Mouse (Mus musculus) limb, embryonic 10.5 days (tissue): ENCODE data around the gene Pdcd5. TPM values are rescaled to one million over a fixed set of nuclear protein-coding genes. Genes with fewer than 3 reads are reported as not detected.

Experiments
- DNase-seq: peaks from one replicate; pipeline ENCODE4 v3.0.0-alpha.2; 2017; ENCODE audit warnings: low spot score
- H3K27ac ChIP-seq: fragments of 300-500 bp; sonication (generic); 2 replicates; pipeline ENCODE4 v1.5.1; 2016; ENCODE audit warnings: mild to moderate bottlenecking
- H3K27me3 ChIP-seq: fragments of 300-500 bp; sonication (generic); 2 replicates; pipeline ENCODE4 v1.6.1; 2016; ENCODE audit warnings: low read depth, mild to moderate bottlenecking; ENCODE audit not compliant: poor library complexity, severe bottlenecking
- H3K36me3 ChIP-seq: fragments of 300-500 bp; sonication (generic); 2 replicates; pipeline ENCODE4 v1.6.1; 2016; ENCODE audit warnings: mild to moderate bottlenecking, moderate library complexity
- H3K4me1 ChIP-seq: fragments of 300-500 bp; sonication (generic); 2 replicates; pipeline ENCODE4 v1.6.1; 2016
- H3K4me3 ChIP-seq: fragments of 300-500 bp; sonication (generic); 2 replicates; pipeline ENCODE4 v1.5.1; 2016; ENCODE audit warnings: mild to moderate bottlenecking, moderate library complexity
- H3K9me3 ChIP-seq: fragments of 300-500 bp; sonication (generic); replicated peaks from 2 replicates; pipeline ENCODE4 v1.6.1; 2016; ENCODE audit warnings: mild to moderate bottlenecking
- WGBS: fragments of 180-500 bp; shearing (Covaris S2); methylation state at CpG from one replicate; pipeline ENCODE4 v1.1.7; 2016; 5-methylcytosine and 5-hydroxymethylcytosine counted together
- polyA plus RNA-seq: library from polyadenylated mRNA; unstranded; fragments of >200 nt; fragmentation: Nextera tagmentation; extraction: Ambion mirVana; gene quantifications from 2 replicates; pipeline ENCODE4 v1.2.1, GENCODE M21; 2016

Pdcd5 gene
- polyA plus RNA-seq, result 307 and 339 TPM in 2 replicates

GRCm38 (mm10) chr7:35647101-35647698 is at the start of gene Pdcd5:
Pdcd5 (minus strand) TSS chr7:35647521.
- H3K27me3 ChIP-seq, result no peaks in the 10 kb centered on the region
- H3K4me1 ChIP-seq, result peaks cover 11% of the 10 kb centered on the region; the same call in 1 of the 2 replicates
- peak within 1 kb of the TSS; percentile 99 for H3K4me3 ChIP-seq
- no peaks in the 10 kb centered on the region for H3K9me3 ChIP-seq
- DNase-seq, result peak; percentile 100
- WGBS, result under 1% methylated on average over 64 of the region's 64 CpGs
- peaks cover 36% of the 10 kb centered on the region for H3K36me3 ChIP-seq
- peak within 1 kb of the TSS; percentile 93 for H3K27ac ChIP-seq

GRCm38 (mm10) chr7:35692641-35693040 is 45.3 kb upstream of the Pdcd5 start:
- H3K36me3 ChIP-seq, result peaks cover 56% of the 10 kb centered on the region
- no peaks in the 10 kb centered on the region for H3K27me3 ChIP-seq
- no peak overlapping the region for H3K4me3 ChIP-seq
- no peak for DNase-seq
- no peaks in the 10 kb centered on the region for H3K9me3 ChIP-seq
- WGBS, result 95% methylated on average over 12 of the region's 12 CpGs
- no peak overlapping the region for H3K27ac ChIP-seq
- peaks cover 23% of the 10 kb centered on the region for H3K4me1 ChIP-seq

- Histone ChIP-seq H3K9me3 (no peaks in the 10 kb centered on the region), H3K27me3 (no peaks in the 10 kb centered on the region), H3K4me3 (no peak overlapping the region), H3K36me3 (peaks cover 56% of the 10 kb centered on the region), H3K27ac (no peak overlapping the region), H3K4me1 (peaks cover 28% of the 10 kb centered on the region)
- DNase-seq, result no peak
- WGBS, result 92% methylated on average over 14 of the region's 14 CpGs
Observed at GRCm38 (mm10) chr7:35692117-35692516, 44.8 kb upstream of the Pdcd5 start.

- Histone ChIP-seq H3K4me1 (peaks cover 41% of the 10 kb centered on the region), H3K9me3 (no peaks in the 10 kb centered on the region), H3K36me3 (peaks cover 36% of the 10 kb centered on the region), H3K27ac (no peak overlapping the region), H3K4me3 (no peak overlapping the region), H3K27me3 (no peaks in the 10 kb centered on the region)
- WGBS, result 94% methylated on average over 11 of the region's 11 CpGs
- DNase-seq, result no peak
Observed at GRCm38 (mm10) chr7:35688781-35689349, 41.5 kb upstream of the Pdcd5 start.

- Histone ChIP-seq H3K27me3 (no peaks in the 10 kb centered on the region), H3K27ac (no peak overlapping the region), H3K4me1 (peaks cover 41% of the 10 kb centered on the region), H3K4me3 (no peak overlapping the region), H3K36me3 (peaks cover 36% of the 10 kb centered on the region), H3K9me3 (no peaks in the 10 kb centered on the region)
- WGBS, result 74% methylated on average over 9 of the region's 9 CpGs
- no peak for DNase-seq
Observed at GRCm38 (mm10) chr7:35688276-35688675, 41.0 kb upstream of the Pdcd5 start.

GRCm38 (mm10) chr7:35687229-35687628 is 39.9 kb upstream of the Pdcd5 start:
- peak overlapping the region; percentile 18; the same call in 1 of the 2 replicates for H3K4me3 ChIP-seq
- DNase-seq, result no peak
- H3K9me3 ChIP-seq, result no peaks in the 10 kb centered on the region
- H3K27me3 ChIP-seq, result no peaks in the 10 kb centered on the region
- peaks cover 41% of the 10 kb centered on the region for H3K4me1 ChIP-seq
- 29% methylated on average over 10 of the region's 10 CpGs for WGBS
- H3K36me3 ChIP-seq, result peaks cover 28% of the 10 kb centered on the region
- no peak overlapping the region for H3K27ac ChIP-seq

- WGBS, result 32% methylated on average over 13 of the region's 13 CpGs
- no peak overlapping the region for H3K27ac ChIP-seq
- H3K4me3 ChIP-seq, result 0 out of 2 replicates have a peak overlapping the region, but pooled peaks have one; percentile 18
- H3K27me3 ChIP-seq, result no peaks in the 10 kb centered on the region
- H3K36me3 ChIP-seq, result peaks cover 23% of the 10 kb centered on the region
- H3K4me1 ChIP-seq, result peaks cover 41% of the 10 kb centered on the region
- DNase-seq, result peak; percentile 69
- no peaks in the 10 kb centered on the region for H3K9me3 ChIP-seq
Observed at GRCm38 (mm10) chr7:35686756-35687155, 39.4 kb upstream of the Pdcd5 start.

GRCm38 (mm10) chr7:35686216-35686615 is 38.9 kb upstream of the Pdcd5 start:
- 76% methylated on average over 11 of the region's 11 CpGs for WGBS
- H3K4me1 ChIP-seq, result peaks cover 41% of the 10 kb centered on the region
- H3K9me3 ChIP-seq, result no peaks in the 10 kb centered on the region
- DNase-seq, result no peak
- no peak overlapping the region; the same call in 1 of the 2 replicates for H3K27ac ChIP-seq
- no peak overlapping the region for H3K4me3 ChIP-seq
- peaks cover 18% of the 10 kb centered on the region for H3K36me3 ChIP-seq
- no peaks in the 10 kb centered on the region for H3K27me3 ChIP-seq

GRCm38 (mm10) chr7:35683409-35684122 is 36.2 kb upstream of the Pdcd5 start:
- Histone ChIP-seq H3K4me3 (no peak overlapping the region), H3K27ac (no peak overlapping the region), H3K9me3 (no peaks in the 10 kb centered on the region), H3K27me3 (no peaks in the 10 kb centered on the region), H3K36me3 (no peaks in the 10 kb centered on the region), H3K4me1 (peaks cover 26% of the 10 kb centered on the region)
- 87% methylated on average over 6 of the region's 6 CpGs for WGBS
- DNase-seq, result no peak

GRCm38 (mm10) chr7:35681559-35681958 is 34.2 kb upstream of the Pdcd5 start:
- Histone ChIP-seq H3K4me3 (no peak overlapping the region), H3K9me3 (no peaks in the 10 kb centered on the region), H3K27me3 (no peaks in the 10 kb centered on the region), H3K27ac (no peak overlapping the region), H3K4me1 (peaks cover 7% of the 10 kb centered on the region; the same call in 1 of the 2 replicates), H3K36me3 (no peaks in the 10 kb centered on the region)
- DNase-seq, result no peak
- WGBS, result 77% methylated on average over 3 of the region's 3 CpGs

GRCm38 (mm10) chr7:35678976-35679375 is 31.7 kb upstream of the Pdcd5 start:
- Histone ChIP-seq H3K27me3 (no peaks in the 10 kb centered on the region), H3K36me3 (no peaks in the 10 kb centered on the region), H3K4me1 (no peaks in the 10 kb centered on the region), H3K4me3 (no peak overlapping the region), H3K27ac (no peak overlapping the region), H3K9me3 (no peaks in the 10 kb centered on the region)
- DNase-seq, result no peak
- 71% methylated on average over 4 of the region's 4 CpGs for WGBS

- no peaks in the 10 kb centered on the region for H3K36me3 ChIP-seq
- peaks cover 4% of the 10 kb centered on the region; the same call in 1 of the 2 replicates for H3K4me1 ChIP-seq
Observed at GRCm38 (mm10) chr7:35668066-35669041, 21.0 kb upstream of the Pdcd5 start.

More at GRCm38 (mm10) chr7:35668066-35669041, 21.0 kb upstream of the Pdcd5 start:
- H3K4me3 ChIP-seq, result no peak overlapping the region
- no peak overlapping the region for H3K27ac ChIP-seq
- H3K27me3 ChIP-seq, result no peaks in the 10 kb centered on the region
- H3K9me3 ChIP-seq, result no peaks in the 10 kb centered on the region
- DNase-seq, result no peak
- WGBS, result 64% methylated on average over 18 of the region's 18 CpGs
